Mouse (Mus musculus): ENCODE results near the gene Sntg2. TPM values are rescaled to one million over a fixed set of nuclear protein-coding genes. Genes with fewer than 3 reads are reported as not detected.

Sntg2 gene
- polyA plus RNA-seq, 1 experiment, result not detected

DNA sequence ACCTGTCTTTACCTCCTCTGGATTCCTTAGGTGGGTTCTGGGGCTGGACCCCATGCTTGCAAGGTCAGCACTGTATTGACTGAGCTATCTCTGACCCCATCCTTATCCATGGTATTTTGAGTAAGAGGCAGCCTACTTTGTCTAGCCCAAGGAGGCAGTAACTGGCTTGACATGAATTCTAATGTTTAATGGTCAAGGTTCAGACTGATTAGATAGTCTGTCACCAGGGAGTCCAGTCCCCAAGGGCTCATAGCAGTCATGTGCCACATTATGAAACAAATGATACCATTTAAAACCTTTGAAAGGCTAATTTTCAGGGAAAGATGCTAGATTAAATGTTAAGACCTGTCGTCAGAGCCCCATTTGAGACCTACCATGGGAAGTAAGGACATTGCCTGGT, 174.9 kb downstream of the Sntg2 start:
- H3K4me1 ChIP-seq (ENCODE audit: control insufficient read depth, insufficient read depth, low read length), result no peaks in the 10 kb centered on the region
- TF ChIP-seq CTCF (IDR thresholded peaks at IDR 0.05; ENCODE audit: low read depth, low read length) (no peak), POLR2A (IDR thresholded peaks at IDR 0.05; ENCODE audit: borderline replicate concordance, low read depth, low read length) (no peak)
- H3K27ac ChIP-seq (ENCODE audit: insufficient read depth, low read depth, low read length), result no peak overlapping the region
- H3K4me3 ChIP-seq (ENCODE audit: insufficient read depth, low read length), result no peak overlapping the region

DNA sequence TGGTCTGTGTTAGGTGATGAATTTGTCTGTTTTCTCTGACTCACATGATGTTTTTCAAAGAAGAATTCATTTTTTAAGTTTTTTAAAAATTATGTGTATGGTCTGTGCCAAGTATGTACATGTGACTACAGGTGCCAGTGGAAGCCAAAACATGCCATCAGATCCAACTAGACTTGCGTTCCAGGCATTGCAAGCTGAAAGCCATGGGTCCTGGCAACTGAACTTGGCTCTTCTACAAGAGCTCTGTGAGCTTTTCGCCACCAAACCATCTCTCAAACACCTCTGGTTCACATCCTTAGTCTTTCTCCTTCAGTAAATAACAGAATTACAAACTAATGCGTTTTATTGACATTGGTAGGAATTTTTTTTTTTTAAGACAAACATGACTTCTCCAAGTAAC, 191.5 kb downstream of the Sntg2 start:
- TF ChIP-seq CTCF (IDR thresholded peaks at IDR 0.05; ENCODE audit: low read depth, low read length) (no peak), POLR2A (IDR thresholded peaks at IDR 0.05; ENCODE audit: borderline replicate concordance, low read depth, low read length) (no peak)
- Histone ChIP-seq H3K4me1 (ENCODE audit: control insufficient read depth, insufficient read depth, low read length) (no peaks in the 10 kb centered on the region), H3K27ac (ENCODE audit: insufficient read depth, low read depth, low read length) (no peak overlapping the region), H3K4me3 (ENCODE audit: insufficient read depth, low read length) (no peak overlapping the region)

DNA sequence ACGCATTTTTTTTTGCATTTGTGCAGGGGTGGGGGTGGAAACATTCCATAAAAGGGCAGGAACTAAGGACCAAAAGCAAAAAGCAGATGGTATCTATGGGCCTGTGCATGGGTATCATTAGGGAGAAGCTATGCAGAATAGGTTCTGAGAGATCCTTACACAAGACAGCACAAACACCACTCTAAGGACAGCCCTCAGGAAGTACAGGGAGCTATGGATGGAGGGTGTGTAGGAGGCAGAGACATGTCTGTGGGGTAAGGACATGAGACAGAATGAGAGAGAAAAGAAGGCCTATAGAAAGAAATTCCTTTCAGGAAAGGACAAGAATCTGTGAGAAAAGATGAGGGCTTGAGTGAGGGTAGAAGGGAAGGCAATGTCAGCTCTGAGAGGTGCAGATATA, 193.6 kb downstream of the Sntg2 start:
- H3K4me3 ChIP-seq (ENCODE audit: insufficient read depth, low read length), result no peak overlapping the region
- H3K27ac ChIP-seq (ENCODE audit: insufficient read depth, low read depth, low read length), result no peak overlapping the region
- no peak for TF ChIP-seq CTCF (IDR thresholded peaks at IDR 0.05; ENCODE audit: low read depth, low read length)
- no peak for TF ChIP-seq POLR2A (IDR thresholded peaks at IDR 0.05; ENCODE audit: borderline replicate concordance, low read depth, low read length)
- H3K4me1 ChIP-seq (ENCODE audit: control insufficient read depth, insufficient read depth, low read length), result no peaks in the 10 kb centered on the region

GRCm38 (mm10) chr12:30177966-30178365, 195.2 kb downstream of the Sntg2 start:
- no peak overlapping the region for H3K4me3 ChIP-seq (ENCODE audit: insufficient read depth, low read length)
- no peaks in the 10 kb centered on the region for H3K4me1 ChIP-seq (ENCODE audit: control insufficient read depth, insufficient read depth, low read length)
- TF ChIP-seq CTCF (IDR thresholded peaks at IDR 0.05; ENCODE audit: low read depth, low read length) (no peak), POLR2A (IDR thresholded peaks at IDR 0.05; ENCODE audit: borderline replicate concordance, low read depth, low read length) (no peak)
- no peak overlapping the region for H3K27ac ChIP-seq (ENCODE audit: insufficient read depth, low read depth, low read length)

DNA sequence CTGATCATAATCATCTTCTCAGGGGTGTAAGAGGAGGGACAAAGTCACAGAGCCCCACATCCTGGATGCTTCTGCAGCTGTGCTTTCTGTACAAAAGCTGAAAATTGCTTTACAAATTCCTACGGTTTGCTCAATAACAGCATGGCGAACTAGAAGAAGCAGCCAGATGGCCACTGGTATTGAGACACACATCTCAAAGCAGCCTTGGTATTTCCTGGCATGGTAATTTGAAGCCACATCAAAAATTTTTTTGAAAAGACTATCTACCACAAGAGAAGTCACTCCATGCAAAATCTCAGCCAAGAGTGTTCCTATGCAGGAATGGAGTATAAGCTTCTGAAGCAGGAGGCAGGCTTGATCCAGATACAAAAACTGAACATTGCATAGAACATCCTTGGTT, 195.6 kb downstream of the Sntg2 start:
- H3K4me3 ChIP-seq (ENCODE audit: insufficient read depth, low read length), result no peak overlapping the region
- TF ChIP-seq POLR2A (IDR thresholded peaks at IDR 0.05; ENCODE audit: borderline replicate concordance, low read depth, low read length) (no peak), CTCF (IDR thresholded peaks at IDR 0.05; ENCODE audit: low read depth, low read length) (no peak)
- H3K27ac ChIP-seq (ENCODE audit: insufficient read depth, low read depth, low read length), result no peak overlapping the region
- H3K4me1 ChIP-seq (ENCODE audit: control insufficient read depth, insufficient read depth, low read length), result no peaks in the 10 kb centered on the region

- Histone ChIP-seq H3K4me3 (ENCODE audit: insufficient read depth, low read length) (no peak overlapping the region), H3K27ac (ENCODE audit: insufficient read depth, low read depth, low read length) (no peak overlapping the region), H3K4me1 (ENCODE audit: control insufficient read depth, insufficient read depth, low read length) (no peaks in the 10 kb centered on the region)
- TF ChIP-seq POLR2A (IDR thresholded peaks at IDR 0.05; ENCODE audit: borderline replicate concordance, low read depth, low read length) (no peak), CTCF (IDR thresholded peaks at IDR 0.05; ENCODE audit: low read depth, low read length) (no peak)
Observed at GRCm38 (mm10) chr12:30168491-30168890, 204.7 kb downstream of the Sntg2 start.

DNA sequence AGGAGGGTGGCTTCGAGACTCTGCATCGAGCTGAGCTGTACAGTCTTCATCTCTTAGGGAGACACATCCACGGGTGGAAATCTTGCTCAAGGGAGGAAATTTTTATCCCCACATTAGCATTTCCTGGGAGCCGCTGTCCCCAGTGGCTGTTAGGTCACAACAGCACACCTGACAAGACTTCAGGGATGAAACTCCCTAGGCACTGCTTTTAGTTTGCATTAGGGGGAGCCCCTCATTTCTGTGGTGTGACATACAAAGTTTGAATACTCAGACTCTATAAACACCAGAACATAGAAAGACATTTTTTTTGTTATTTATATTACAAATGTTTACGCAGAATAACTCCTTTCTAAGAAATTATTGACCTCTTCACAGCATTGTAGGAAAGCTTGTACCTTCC, 208.6 kb downstream of the Sntg2 start:
- no peak overlapping the region for H3K4me3 ChIP-seq (ENCODE audit: insufficient read depth, low read length)
- no peaks in the 10 kb centered on the region for H3K4me1 ChIP-seq (ENCODE audit: control insufficient read depth, insufficient read depth, low read length)
- no peak overlapping the region for H3K27ac ChIP-seq (ENCODE audit: insufficient read depth, low read depth, low read length)
- no peak for TF ChIP-seq POLR2A (IDR thresholded peaks at IDR 0.05; ENCODE audit: borderline replicate concordance, low read depth, low read length)

GRCm38 (mm10) chr12:30164005-30164404, 209.2 kb downstream of the Sntg2 start:
- no peaks in the 10 kb centered on the region for H3K4me1 ChIP-seq (ENCODE audit: control insufficient read depth, insufficient read depth, low read length)
- H3K4me3 ChIP-seq (ENCODE audit: insufficient read depth, low read length), result no peak overlapping the region
- no peak for TF ChIP-seq CTCF (IDR thresholded peaks at IDR 0.05; ENCODE audit: low read depth, low read length)
- TF ChIP-seq POLR2A (IDR thresholded peaks at IDR 0.05; ENCODE audit: borderline replicate concordance, low read depth, low read length), result no peak
- H3K27ac ChIP-seq (ENCODE audit: insufficient read depth, low read depth, low read length), result no peak overlapping the region

DNA sequence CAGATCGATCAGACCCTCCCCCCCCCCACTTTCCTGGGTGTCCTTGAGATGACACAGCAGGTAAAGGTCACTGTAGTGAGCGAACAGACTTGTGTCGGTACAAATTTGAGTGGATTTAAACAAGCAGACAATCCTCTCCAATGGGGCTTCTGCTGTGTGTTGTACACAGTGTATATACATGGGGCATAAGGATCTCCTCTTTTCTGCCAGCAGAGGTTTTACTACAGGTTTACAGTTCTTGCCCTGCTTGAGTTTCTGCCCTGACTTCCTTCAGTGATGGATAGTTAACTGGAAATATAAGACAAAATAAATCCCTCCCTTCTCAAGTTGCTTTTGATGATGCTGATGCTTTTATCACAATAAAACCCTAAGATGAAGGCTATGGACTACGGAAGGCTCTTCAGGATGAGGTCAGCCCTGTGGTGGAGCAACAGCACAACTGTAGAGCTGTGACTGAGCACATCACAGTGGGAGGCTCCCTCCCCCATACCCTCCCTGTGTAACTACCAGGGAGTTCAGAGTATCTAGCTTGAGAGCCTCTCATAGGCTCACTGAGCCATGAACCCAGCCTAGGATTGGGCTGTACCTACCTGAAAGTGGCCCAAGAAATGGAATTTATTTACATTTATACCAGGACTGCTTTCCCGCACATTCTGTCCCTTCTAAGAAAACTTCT, 211.3 kb downstream of the Sntg2 start:
- H3K4me3 ChIP-seq (ENCODE audit: insufficient read depth, low read length), result no peak overlapping the region
- no peak overlapping the region for H3K27ac ChIP-seq (ENCODE audit: insufficient read depth, low read depth, low read length)
- H3K4me1 ChIP-seq (ENCODE audit: control insufficient read depth, insufficient read depth, low read length), result no peaks in the 10 kb centered on the region
- TF ChIP-seq CTCF (IDR thresholded peaks at IDR 0.05; ENCODE audit: low read depth, low read length) (no peak), POLR2A (IDR thresholded peaks at IDR 0.05; ENCODE audit: borderline replicate concordance, low read depth, low read length) (no peak)

DNA sequence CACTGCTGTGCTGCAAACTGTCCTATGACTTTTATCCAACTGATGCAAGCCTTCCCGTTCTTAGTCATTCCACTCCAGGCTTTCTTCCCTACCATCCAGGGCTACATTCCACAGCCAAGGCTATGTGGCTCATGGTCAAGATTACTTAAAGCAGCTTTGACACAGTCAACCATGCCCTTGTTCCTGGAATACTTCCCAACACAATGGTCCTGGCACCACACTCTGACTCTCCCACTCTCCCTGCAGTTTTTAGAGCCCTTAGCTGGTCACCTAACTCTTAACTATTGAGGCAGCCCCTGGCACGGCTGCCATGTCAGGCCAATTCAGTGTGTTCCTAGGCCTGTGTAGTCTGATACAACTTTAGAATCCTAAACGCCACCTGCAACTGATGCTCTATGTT, 212.7 kb downstream of the Sntg2 start:
- Histone ChIP-seq H3K27ac (ENCODE audit: insufficient read depth, low read depth, low read length) (no peak overlapping the region), H3K4me3 (ENCODE audit: insufficient read depth, low read length) (no peak overlapping the region), H3K4me1 (ENCODE audit: control insufficient read depth, insufficient read depth, low read length) (no peaks in the 10 kb centered on the region)
- no peak for TF ChIP-seq CTCF (IDR thresholded peaks at IDR 0.05; ENCODE audit: low read depth, low read length)
- TF ChIP-seq POLR2A (IDR thresholded peaks at IDR 0.05; ENCODE audit: borderline replicate concordance, low read depth, low read length), result no peak

GRCm38 (mm10) chr12:30159788-30160187, 213.4 kb downstream of the Sntg2 start:
- TF ChIP-seq POLR2A (IDR thresholded peaks at IDR 0.05; ENCODE audit: borderline replicate concordance, low read depth, low read length) (no peak), CTCF (IDR thresholded peaks at IDR 0.05; ENCODE audit: low read depth, low read length) (no peak)
- H3K27ac ChIP-seq (ENCODE audit: insufficient read depth, low read depth, low read length), result no peak overlapping the region
- H3K4me3 ChIP-seq (ENCODE audit: insufficient read depth, low read length), result no peak overlapping the region
- H3K4me1 ChIP-seq (ENCODE audit: control insufficient read depth, insufficient read depth, low read length), result no peaks in the 10 kb centered on the region

All from bone marrow macrophage, adult 2 months (primary cell).